ENCODE assay signal across 8 mouse cellular contexts in genomic region chr9:13827406-13828086, GRCm38 (mm10). TPM values are rescaled to one million over a fixed set of nuclear protein-coding genes. Genes with fewer than 3 reads are reported as not detected.
DNase-seq lines count a peak whose midpoint lies in the region; ATAC-seq lines count a peak whose summit lies in the region.

TSS of gene Fam76b (plus strand) at chr9:13827716.

- H3K36me3 ChIP-seq in hindbrain, embryonic 11.5 days (ENCODE audit: control insufficient read depth, insufficient read depth, low read length), result no peaks in the 10 kb centered on the region

- H3K27ac ChIP-seq in hindbrain, embryonic 11.5 days (ENCODE audit: low read depth, low read length), result peak within 1 kb of the TSS; percentile 97

- under 1% methylated on average over 67 of the region's 67 CpGs for WGBS in hindbrain, embryonic 11.5 days

- H3K27me3 ChIP-seq in hindbrain, embryonic 11.5 days (ENCODE audit: control insufficient read depth, insufficient read depth, low read length), result no peaks in the 10 kb centered on the region

- no peaks in the 10 kb centered on the region; the same call in 1 of the 2 replicates for H3K4me1 ChIP-seq in hindbrain, embryonic 11.5 days (replicated peaks; ENCODE audit: control insufficient read depth, insufficient read depth, low read length)

- peak; percentile 99 for DNase-seq in Muller cell, postnatal 12 days (ENCODE audit: inconsistent ontology term)
- DNase-seq in cerebellum, adult 9-11 months, result peak; percentile 100
- peak; percentile 100 for DNase-seq in frontal cortex, adult 2 months (ENCODE audit: extremely low spot score in 1 of 2, low spot score in 1 of 2)
- DNase-seq in hindbrain, embryonic 11.5 days (ENCODE audit: low spot score), result peak; percentile 99
- DNase-seq in layer of hippocampus, postnatal 10 days (ENCODE audit: low spot score in 2 of 2), result peak; percentile 99
- DNase-seq in lung, postnatal 10 days, result peak; percentile 100
- DNase-seq in ovary, postnatal 36 days (ENCODE audit: low spot score), result peak; percentile 97
- DNase-seq in thymus, postnatal 25 days, result peak; percentile 99

- peak within 1 kb of the TSS; percentile 85 for H3K4me3 ChIP-seq in hindbrain, embryonic 11.5 days (ENCODE audit: low read depth, low read length)

- no peaks in the 10 kb centered on the region for H3K9me3 ChIP-seq in hindbrain, embryonic 11.5 days (ENCODE audit: control insufficient read depth, low read length)

- H3K9ac ChIP-seq in hindbrain, embryonic 11.5 days (ENCODE audit: low read depth, low read length), result peak within 1 kb of the TSS; percentile 93

- peak within 1 kb of the TSS; percentile 68 for H3K4me2 ChIP-seq in hindbrain, embryonic 11.5 days (replicated peaks; ENCODE audit: low read depth, low read length)

- peak; percentile 97 for ATAC-seq in hindbrain, embryonic 11.5 days (ENCODE audit: low FRiP score)

RNA-seq across cellular contexts. Expression of gene Fam76b, which starts in this region (rescaled TPM):
- 25.1 and 30.4 TPM in 2 replicates for polyA plus RNA-seq in frontal cortex, adult 2 months (2012; rRNA removed)
- 30.2 and 33.8 TPM in 2 replicates for polyA plus RNA-seq in hindbrain, embryonic 11.5 days (2014; fragmentation: Nextera tagmentation; extraction: Ambion mirVana)
- total RNA-seq in layer of hippocampus, postnatal 10 days (2021), result 10 to 100 TPM; 27.2 to 28.7 TPM

Comparison
In these comparisons a context has a peak if more than half of its experiments do, and no peak if none do; other contexts are left out.
1. Peak in every context shown above with its lines: DNase-seq, ATAC-seq, H3K4me3 ChIP-seq and H3K27ac ChIP-seq.